Mouse (Mus musculus): ENCODE data around the gene Fgd6.

The Fgd6 gene

DNA sequence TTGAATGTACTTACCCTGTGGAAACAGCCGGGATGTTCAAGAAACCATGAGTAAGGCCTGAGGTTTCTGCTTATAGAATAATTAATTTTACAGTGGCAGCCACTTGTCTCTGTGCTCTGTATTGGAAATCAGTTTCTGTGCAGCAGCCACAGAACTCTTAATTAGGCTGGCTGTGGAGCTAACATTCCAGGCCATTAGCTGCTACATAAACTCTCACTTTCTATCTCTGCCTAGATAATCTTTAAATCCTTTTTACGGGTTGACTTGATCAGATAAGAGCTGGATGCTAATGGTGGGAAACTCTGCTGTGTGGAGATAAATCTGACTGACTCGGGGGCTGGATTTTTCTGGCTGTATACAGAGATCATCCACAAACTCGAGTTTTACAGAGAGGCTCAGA is 147.4 kb downstream of the Fgd6 start:
- peak; percentile 11 for DNase-seq (ENCODE audit: low read depth, low spot score)
